Mouse (Mus musculus) large intestine, adult 2 months (tissue): ENCODE measurements around the gene Hoxb8. TPM values are rescaled to one million over a fixed set of nuclear protein-coding genes. Genes with fewer than 3 reads are reported as not detected.

Source experiments
- DNase-seq: peaks from one replicate; pipeline ENCODE4 v3.0.0-alpha.2; 2012; ENCODE audit warnings: low read depth, low spot score
- WGBS: fragments of 180-500 bp; shearing (Covaris S2); methylation state at CpG from one replicate; pipeline ENCODE4 v1.1.7; 2018; 5-methylcytosine and 5-hydroxymethylcytosine counted together
- polyA plus RNA-seq: library from polyadenylated mRNA; depleted of rRNA; stranded (reverse); fragments of >200 nt; gene quantifications from 2 replicates; pipeline ENCODE4 v1.2.3, GENCODE M21; 2012

The Hoxb8 gene
- polyA plus RNA-seq, 1 experiment, result 11.7 TPM

GRCm38 (mm10) chr11:96297968-96298635, 16.4 kb downstream of the Hoxb8 start:
- no peak for DNase-seq
- WGBS, result 34% methylated on average over 11 of the region's 11 CpGs

GRCm38 (mm10) chr11:96298895-96299667, 17.4 kb downstream of the Hoxb8 start:
- 1% methylated on average over 66 of the region's 66 CpGs for WGBS
- peak; percentile 55 for DNase-seq

- DNase-seq, result no peak
- WGBS, result 30% methylated on average over 9 of the region's 9 CpGs
Measured at GRCm38 (mm10) chr11:96299781-96300180, 18.1 kb downstream of the Hoxb8 start.

GRCm38 (mm10) chr11:96300354-96301063, 18.8 kb downstream of the Hoxb8 start:
- DNase-seq, result no peak
- 43% methylated on average over 35 of the region's 35 CpGs for WGBS

- DNase-seq, result no peak
- whole genome bisulfite sequencing, result 53% methylated on average over 10 of the region's 10 CpGs
Measured at GRCm38 (mm10) chr11:96301064-96301431, 19.3 kb downstream of the Hoxb8 start.

GRCm38 (mm10) chr11:96301837-96302236, 20.1 kb downstream of the Hoxb8 start:
- 33% methylated on average over 15 of the region's 15 CpGs for WGBS

GRCm38 (mm10) chr11:96302381-96303150, 20.9 kb downstream of the Hoxb8 start:
- 49% methylated on average over 23 of the region's 23 CpGs for WGBS
- DNase-seq, result no peak

More at GRCm38 (mm10) chr11:96301837-96302236, 20.1 kb downstream of the Hoxb8 start:
- no peak for DNase-seq

GRCm38 (mm10) chr11:96303151-96304099, 21.7 kb downstream of the Hoxb8 start, which contains the start of gene Hoxb5:
Gene Hoxb5 (plus strand): TSS chr11:96303336.
- no peak for DNase-seq
- WGBS, result 18% methylated on average over 69 of the region's 69 CpGs

GRCm38 (mm10) chr11:96304381-96305195, 22.9 kb downstream of the Hoxb8 start:
- DNase-seq, result no peak
- WGBS, result 35% methylated on average over 38 of the region's 38 CpGs

GRCm38 (mm10) chr11:96305505-96306182, 23.9 kb downstream of the Hoxb8 start:
- WGBS, result 55% methylated on average over 6 of the region's 6 CpGs
- DNase-seq, result no peak

- 31% methylated on average over 7 of the region's 7 CpGs for WGBS
- DNase-seq, result no peak
Measured at GRCm38 (mm10) chr11:96306183-96306907, 24.6 kb downstream of the Hoxb8 start.

GRCm38 (mm10) chr11:96306908-96307269, 25.2 kb downstream of the Hoxb8 start:
- DNase-seq, result no peak
- 27% methylated on average over 13 of the region's 13 CpGs for WGBS

- no peak for DNase-seq
- WGBS, result 41% methylated on average over 4 of the region's 4 CpGs
Measured at GRCm38 (mm10) chr11:96308763-96309162, 27.1 kb downstream of the Hoxb8 start.

- WGBS, result 46% methylated on average over 4 of the region's 4 CpGs
Measured at GRCm38 (mm10) chr11:96309288-96309687, 27.6 kb downstream of the Hoxb8 start.

GRCm38 (mm10) chr11:96310183-96310938, 28.7 kb downstream of the Hoxb8 start:
- DNase-seq, result no peak
- WGBS, result 41% methylated on average over 20 of the region's 20 CpGs

More at GRCm38 (mm10) chr11:96309288-96309687, 27.6 kb downstream of the Hoxb8 start:
- no peak for DNase-seq

GRCm38 (mm10) chr11:96311097-96311496, 29.4 kb downstream of the Hoxb8 start:
- WGBS, result 16% methylated on average over 6 of the region's 6 CpGs
- DNase-seq, result no peak
